Mouse (Mus musculus) telencephalon, adult 2 months (tissue): ENCODE measurements at regions not wholly inside any gene's neighbourhood (a gene's known extent, or its start where the extent isn't known, plus 50 kb on each side); places are given as distances from the start of the nearest gene placed in this dataset.
A peak's percentile ranks its signal among the peaks of the same experiment; 100 is the strongest.

Source experiments
- DNase-seq: peaks from one replicate; pipeline ENCODE4 v3.0.0-alpha.2; 2011; ENCODE audit warnings: low read depth, low spot score

GRCm38 (mm10) chr11:27833736-27834135, 505.9 kb downstream of the Gm6685 start:
- no peak for DNase-seq

GRCm38 (mm10) chr11:27799826-27800620, 539.6 kb downstream of the Gm6685 start:
- no peak for DNase-seq

- DNase-seq: no peak
These were observed 585.8 kb downstream of the Gm6685 start for GRCm38 (mm10) chr11:27753913-27754218.

GRCm38 (mm10) chr11:27753212-27753912, 586.3 kb downstream of the Gm6685 start:
- DNase-seq: no peak

GRCm38 (mm10) chr11:27726109-27726508, 613.6 kb downstream of the Gm6685 start:
- no peak for DNase-seq

- peak; percentile 48 for DNase-seq
These were observed 618.3 kb downstream of the Gm6685 start for GRCm38 (mm10) chr11:27721346-27721745.

- no peak for DNase-seq
These were observed 667.2 kb downstream of the Gm6685 start for GRCm38 (mm10) chr11:27672436-27672835.
